Comparison of ENCODE assay signal across 13 mouse cellular contexts in genomic region chr7:45369022-45369745, GRCm38 (mm10). TPM values are rescaled to one million over a fixed set of nuclear protein-coding genes. Genes with fewer than 3 reads are reported as not detected.
DNase-seq lines count a peak whose midpoint lies in the region; ATAC-seq lines count a peak whose summit lies in the region.
"Had no signal": no experiment of that assay in that cellular context is flagged by ENCODE, and none has a peak within 500 bp of the region (broad histone marks: within the 10 kb centered on the region; RNA-seq: fewer than 3 reads in every experiment).

No protein-coding gene starts in this region.

- no peak overlapping the region for H3K9ac ChIP-seq in forebrain, embryonic 15.5 days (replicated peaks)
- H3K9ac ChIP-seq in midbrain, embryonic 16.5 days (ENCODE audit: low read depth, low read length), result peak overlapping the region; percentile 74

- H3K4me2 ChIP-seq in forebrain, embryonic 15.5 days (replicated peaks), result no peak overlapping the region
- H3K4me2 ChIP-seq in midbrain, embryonic 16.5 days (ENCODE audit: low read length), result peak overlapping the region; percentile 94

- no peaks in the 10 kb centered on the region for H3K9me3 ChIP-seq in forebrain, embryonic 15.5 days
- no peaks in the 10 kb centered on the region for H3K9me3 ChIP-seq in midbrain, embryonic 16.5 days (replicated peaks; ENCODE audit: control insufficient read depth, low read length, poor library complexity, severe bottlenecking)

- H3K27me3 ChIP-seq in forebrain, embryonic 15.5 days, result peaks cover 10% of the 10 kb centered on the region; the same call in 1 of the 2 replicates
- H3K27me3 ChIP-seq in midbrain, embryonic 16.5 days (ENCODE audit: control insufficient read depth, insufficient read depth, low read depth, low read length), result peaks cover 3% of the 10 kb centered on the region; the same call in 1 of the 2 replicates

- no peak overlapping the region for H3K27ac ChIP-seq in forebrain, embryonic 15.5 days (replicated peaks)
- H3K27ac ChIP-seq in midbrain, embryonic 16.5 days (ENCODE audit: low read length), result no peak overlapping the region

- peaks cover 34% of the 10 kb centered on the region for H3K4me1 ChIP-seq in forebrain, embryonic 15.5 days
- H3K4me1 ChIP-seq in midbrain, embryonic 16.5 days (ENCODE audit: control insufficient read depth, insufficient read depth, low read length), result peaks cover 30% of the 10 kb centered on the region

- peak; percentile 43 for DNase-seq in cerebellum, adult 8-10 months
- DNase-seq in cerebellum, postnatal 4 days (ENCODE audit: low spot score in 2 of 2), result no peak
- peak; percentile 22 for DNase-seq in layer of hippocampus, adult 11-12 months (ENCODE audit: low spot score)
- DNase-seq in layer of hippocampus, adult 8-10 months (ENCODE audit: low spot score in 2 of 2), result no peak
- no peak for DNase-seq in left cerebral cortex, adult 11 months (ENCODE audit: low spot score)
- no peak for DNase-seq in right cerebral cortex, postnatal 36 days (ENCODE audit: low spot score in 2 of 2)
- DNase-seq: adrenal gland, postnatal 14 days had no signal

- H3K4me3 ChIP-seq in forebrain, embryonic 15.5 days, result peak overlapping the region; percentile 51; the same call in 1 of the 2 replicates
- peak overlapping the region; percentile 58 for H3K4me3 ChIP-seq in midbrain, embryonic 16.5 days (ENCODE audit: low read depth, low read length)

- 72% methylated on average over 16 of the region's 16 CpGs for WGBS in forebrain, embryonic 15.5 days
- WGBS in midbrain, embryonic 16.5 days, result 76% methylated on average over 16 of the region's 16 CpGs

- peaks cover 18% of the 10 kb centered on the region for H3K36me3 ChIP-seq in forebrain, embryonic 15.5 days
- H3K36me3 ChIP-seq in midbrain, embryonic 16.5 days (ENCODE audit: control insufficient read depth, insufficient read depth, low read length), result 0 out of 2 replicates have a peak, but pooled peaks cover 2% of the 10 kb centered on the region

- ATAC-seq in forebrain, embryonic 15.5 days (replicated peaks), result no peak
- ATAC-seq in midbrain, embryonic 16.5 days, result no peak
- ATAC-seq: inflammation-experienced regulatory T-cells, adult 6 months; lung, postnatal 0 days had no signal

RNA-seq across cellular contexts. Expression of gene Lin7b, which starts 1.2 kb away (rescaled TPM):
- total RNA-seq in layer of hippocampus, adult 8-10 months (2022), result 100 to 1,000 TPM; 131 to 156 (median 140) TPM
- 9.1 and 10.5 TPM in 2 replicates for polyA plus RNA-seq in forebrain, embryonic 15.5 days (2015; fragmentation: Nextera tagmentation; extraction: Ambion mirVana)
- 27.0 and 39.9 TPM in 2 replicates for polyA plus RNA-seq in midbrain, embryonic 16.5 days (2015; fragmentation: Nextera tagmentation; extraction: Ambion mirVana)
- total RNA-seq: gastrocnemius, adult 18-20 months had no signal
- polyA plus RNA-seq: inflammation-experienced regulatory T-cells, adult 6 months; lung, postnatal 0 days had no signal

RNA-seq across cellular contexts. Expression of gene Ppfia3, which starts 2.4 kb away (rescaled TPM):
- 100 to 1,000 TPM; 123 to 143 (median 133) TPM for total RNA-seq in layer of hippocampus, adult 8-10 months (2022)
- polyA plus RNA-seq in forebrain, embryonic 15.5 days (2015; fragmentation: Nextera tagmentation; extraction: Ambion mirVana), result 18.3 and 20.1 TPM in 2 replicates
- 28.5 and 29.2 TPM in 2 replicates for polyA plus RNA-seq in midbrain, embryonic 16.5 days (2015; fragmentation: Nextera tagmentation; extraction: Ambion mirVana)
- total RNA-seq: common myeloid progenitor, adult 5-6 weeks had no signal

RNA-seq across cellular contexts. Expression of gene Snrnp70, which starts 26.4 kb away (rescaled TPM):
- 100 to 1,000 TPM; 387 to 503 (median 439) TPM for total RNA-seq in layer of hippocampus, adult 8-10 months (2022)
- polyA plus RNA-seq in forebrain, embryonic 15.5 days (2015; fragmentation: Nextera tagmentation; extraction: Ambion mirVana), result 220 and 231 TPM in 2 replicates
- polyA plus RNA-seq in midbrain, embryonic 16.5 days (2015; fragmentation: Nextera tagmentation; extraction: Ambion mirVana), result 157 and 186 TPM in 2 replicates

RNA-seq across cellular contexts. Expression of gene Hrc, which starts 34.1 kb away (rescaled TPM):
- total RNA-seq in layer of hippocampus, adult 8-10 months (2022), result under 1 TPM in 2 of 4 experiments, not detected in 2; 0.21 to 0.39 TPM
- 0.10 and 0.23 TPM in 2 replicates for polyA plus RNA-seq in forebrain, embryonic 15.5 days (2015; fragmentation: Nextera tagmentation; extraction: Ambion mirVana)
- 0.39 and 0.40 TPM in 2 replicates for polyA plus RNA-seq in midbrain, embryonic 16.5 days (2015; fragmentation: Nextera tagmentation; extraction: Ambion mirVana)
- polyA plus RNA-seq: inflammation-experienced regulatory T-cells, adult 6 months had no signal

RNA-seq across cellular contexts. Expression of gene Trpm4, which starts 35.6 kb away (rescaled TPM):
- total RNA-seq in layer of hippocampus, adult 8-10 months (2022), result 10 to 100 TPM; 16.0 to 25.6 (median 19.4) TPM
- polyA plus RNA-seq in forebrain, embryonic 15.5 days (2015; fragmentation: Nextera tagmentation; extraction: Ambion mirVana), result 9.3 and 11.0 TPM in 2 replicates
- 11.1 and 12.4 TPM in 2 replicates for polyA plus RNA-seq in midbrain, embryonic 16.5 days (2015; fragmentation: Nextera tagmentation; extraction: Ambion mirVana)

Comparison
In these comparisons a context has a peak if more than half of its experiments do, and no peak if none do; other contexts are left out.
1. DNase-seq: peak in cerebellum, adult 8-10 months (single experiment) and layer of hippocampus, adult 11-12 months (single experiment); none in cerebellum, postnatal 4 days (0 of 2), layer of hippocampus, adult 8-10 months (0 of 2), left cerebral cortex, adult 11 months (single experiment) and right cerebral cortex, postnatal 36 days (0 of 2).